Mouse (Mus musculus): ENCODE measurements around the gene Grik2.
"Not testable (repeated sequence)": the region's sequence is repeated elsewhere in the genome, so short reads cannot be mapped to it uniquely, and the experiment has no call there.

Gene Grik2

DNA sequence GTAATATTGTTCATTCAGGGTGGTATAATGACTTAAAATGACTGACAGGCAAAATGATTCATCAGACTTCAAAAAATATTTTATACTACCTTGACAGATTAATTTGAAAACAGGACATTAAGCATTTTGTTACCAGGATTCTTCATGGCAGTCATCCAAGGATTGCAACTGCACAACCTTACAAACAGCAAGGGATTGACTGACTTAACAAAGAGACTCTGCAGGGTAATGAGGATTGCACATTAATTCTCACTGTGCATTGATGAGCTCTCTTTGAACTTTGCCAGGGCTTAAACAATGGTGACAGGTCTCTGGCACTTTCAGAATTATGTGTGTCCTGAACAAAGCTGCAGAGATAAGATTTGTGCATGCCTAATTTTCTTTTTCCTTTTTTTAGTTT, 466.2 kb downstream of the Grik2 start:
- DNase-seq (ENCODE audit: low spot score): no peak

DNA sequence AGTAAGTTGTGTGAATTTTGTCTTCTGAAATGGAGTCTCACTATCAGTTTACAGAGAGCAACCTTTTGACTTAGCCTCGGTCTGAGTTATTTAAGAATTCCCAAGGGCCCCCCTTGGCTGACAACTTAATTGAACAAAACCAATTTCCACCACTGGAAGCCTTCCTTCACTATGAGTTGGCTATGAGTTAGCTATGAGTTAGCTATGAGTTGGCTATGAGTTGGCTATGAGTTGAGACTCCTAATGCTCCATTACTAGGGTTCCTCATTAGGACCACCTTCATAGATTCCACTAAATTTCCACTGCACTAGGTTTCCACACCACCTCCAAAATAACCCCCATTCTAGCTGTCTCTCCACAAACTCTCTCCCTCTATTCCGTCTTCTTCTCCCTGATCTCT, 468.7 kb downstream of the Grik2 start:
- no peak for DNase-seq (ENCODE audit: low spot score)

DNA sequence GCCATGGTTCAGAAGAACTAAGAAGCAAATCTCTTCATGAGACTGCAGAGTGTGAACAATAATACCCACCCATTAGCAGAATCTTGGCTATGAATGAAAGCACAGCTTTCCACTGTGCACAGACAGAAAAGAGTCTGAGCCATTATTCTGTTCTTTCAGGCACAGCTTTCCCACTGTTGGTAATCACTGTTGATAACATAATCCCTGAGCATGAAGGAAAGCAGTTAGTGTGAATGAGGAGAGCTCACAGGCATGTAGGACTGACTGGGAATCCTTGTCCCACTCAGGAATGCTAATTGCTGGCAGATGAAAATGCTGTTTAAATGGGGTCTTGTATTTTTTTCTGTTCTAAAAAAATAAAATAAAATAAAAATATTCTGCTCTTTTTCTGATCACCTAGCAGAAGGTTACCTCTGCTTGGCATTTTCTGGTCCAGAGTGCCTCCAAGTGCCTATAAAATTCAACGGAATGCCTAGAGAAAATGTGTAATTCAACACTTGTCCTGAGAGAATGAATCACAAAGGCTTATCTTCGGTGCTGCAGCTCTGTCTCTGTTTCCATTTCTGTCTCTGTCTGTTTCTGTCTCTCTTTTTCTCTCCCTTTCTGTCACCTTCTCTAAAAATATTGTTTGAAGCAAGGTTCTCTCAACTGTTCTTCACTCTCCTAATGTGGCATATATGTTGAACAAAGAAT, 532.2 kb downstream of the Grik2 start:
- no peak for DNase-seq (ENCODE audit: low spot score)

DNA sequence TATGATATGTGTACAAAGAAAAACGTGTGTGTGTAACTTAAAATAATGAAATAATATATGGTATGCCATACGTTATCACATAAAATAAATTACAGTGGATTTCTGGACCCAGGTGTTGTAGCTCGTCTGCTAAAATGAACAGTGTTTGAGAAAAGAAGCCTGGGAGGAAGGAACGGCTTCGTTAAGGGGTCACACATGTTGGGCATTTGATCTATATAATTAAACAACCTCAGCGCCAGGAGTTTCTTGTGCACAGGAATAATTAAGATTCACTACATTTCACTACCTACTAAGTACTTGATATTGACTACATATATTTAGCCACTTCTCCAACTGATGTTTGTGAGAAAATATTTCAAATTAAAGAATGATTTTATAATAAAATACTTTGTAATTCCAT, 551.2 kb downstream of the Grik2 start:
- not testable (repeated sequence) for DNase-seq (ENCODE audit: low spot score)

DNA sequence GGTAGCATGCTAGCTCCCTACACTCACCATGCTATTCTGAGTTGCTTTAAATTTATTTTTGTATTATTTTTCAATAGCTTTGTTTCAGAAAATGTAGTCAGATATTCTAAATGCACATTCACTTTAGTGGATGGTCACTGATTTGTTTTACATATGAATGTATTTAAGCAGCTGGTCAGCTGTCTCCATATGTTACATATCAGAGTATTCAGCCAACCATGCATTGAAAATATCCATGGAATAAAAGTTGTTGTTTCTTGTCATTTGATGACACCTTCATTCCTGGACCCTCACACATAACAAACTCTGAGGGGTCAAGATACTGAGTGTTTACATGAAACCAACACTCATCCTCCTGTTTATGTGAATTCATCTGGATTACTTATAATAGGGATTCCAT, 551.7 kb downstream of the Grik2 start:
- not testable (repeated sequence) for DNase-seq (ENCODE audit: low spot score)

DNA sequence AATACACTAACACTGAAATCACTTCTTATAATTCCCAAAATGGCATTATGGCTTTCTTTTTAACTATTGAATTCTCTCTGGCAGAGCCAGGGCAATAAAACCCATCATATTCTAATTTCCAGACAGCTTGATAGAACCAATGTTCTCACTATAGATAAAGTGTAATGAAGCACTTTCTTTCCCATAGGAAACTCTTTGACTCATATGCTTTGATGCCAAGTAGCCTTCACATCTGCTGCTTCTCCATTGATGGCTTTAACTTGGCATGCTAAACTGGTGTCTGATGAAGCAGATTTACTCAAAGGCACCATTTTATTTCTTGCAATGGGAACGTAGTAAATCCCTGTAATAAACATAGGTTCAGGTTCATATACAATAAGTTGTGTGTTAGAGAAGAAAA, 568.5 kb downstream of the Grik2 start:
- no peak for DNase-seq (ENCODE audit: low spot score)

DNA sequence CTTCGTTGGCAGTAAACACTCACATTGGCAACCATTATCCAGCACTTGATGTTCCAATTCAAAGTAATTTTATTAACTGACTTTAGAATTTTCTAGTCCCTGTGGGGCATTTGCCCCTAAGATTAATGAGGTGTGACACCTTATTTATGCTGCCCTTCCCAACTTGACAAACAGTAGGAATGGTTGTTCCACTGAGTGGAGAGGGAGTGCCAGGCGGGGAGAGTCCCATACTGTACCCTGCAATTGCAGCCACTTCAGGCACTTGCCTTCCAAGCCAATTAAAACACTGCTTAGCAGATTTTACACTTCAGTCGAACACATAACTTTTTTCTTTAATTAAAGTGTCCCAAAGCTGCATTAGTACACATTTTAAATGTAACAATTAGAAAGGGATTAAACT, 568.9 kb downstream of the Grik2 start:
- no peak for DNase-seq (ENCODE audit: low spot score)

DNA sequence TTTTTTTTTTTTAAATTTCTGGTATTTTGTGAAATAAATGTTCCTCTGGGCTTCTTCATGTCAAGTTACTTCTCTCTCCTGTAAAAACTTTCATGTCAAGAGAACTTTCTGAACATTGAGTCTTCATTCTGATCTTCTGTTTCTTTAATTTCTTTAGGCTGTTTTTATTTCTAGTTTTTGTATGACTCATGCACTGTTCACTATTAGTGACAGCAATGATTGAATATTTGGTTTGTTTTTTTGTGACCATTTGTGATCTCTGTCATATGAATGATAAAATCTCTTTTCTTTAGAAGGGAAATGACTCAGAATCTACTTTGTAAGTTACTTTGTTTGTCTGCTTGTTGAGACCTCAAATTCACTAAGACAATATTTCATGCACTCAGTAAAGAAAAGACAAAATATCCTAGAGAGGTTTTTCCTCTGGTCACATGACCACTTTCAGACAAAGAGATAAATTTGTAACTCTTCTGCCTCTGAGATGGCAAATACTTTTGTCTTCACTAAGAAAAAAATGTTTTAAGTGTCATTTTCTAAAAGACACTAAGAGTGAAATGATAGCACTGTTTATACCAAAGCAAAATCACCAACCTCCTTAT, 596.7 kb downstream of the Grik2 start:
- no peak for DNase-seq (ENCODE audit: low spot score)

DNA sequence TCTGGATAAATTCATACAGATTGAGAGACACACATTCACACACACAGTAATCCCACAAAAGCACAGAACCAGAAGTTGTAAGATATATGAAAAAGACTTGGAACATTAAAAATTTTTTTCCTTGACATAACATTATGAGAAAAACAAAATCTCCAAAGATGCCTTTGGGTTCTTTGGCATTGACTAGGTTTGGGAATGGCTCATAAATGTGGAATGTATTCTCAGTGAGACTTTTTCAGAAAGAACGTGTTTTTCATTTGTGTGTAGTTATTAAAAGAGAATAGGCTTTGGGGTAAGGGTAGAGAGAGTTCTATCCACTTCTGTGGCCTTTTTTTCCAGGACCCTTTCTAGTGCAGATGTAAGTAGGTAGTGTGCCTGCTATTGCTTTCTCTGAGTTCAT, 597.3 kb downstream of the Grik2 start:
- DNase-seq (ENCODE audit: low spot score): no peak

DNA sequence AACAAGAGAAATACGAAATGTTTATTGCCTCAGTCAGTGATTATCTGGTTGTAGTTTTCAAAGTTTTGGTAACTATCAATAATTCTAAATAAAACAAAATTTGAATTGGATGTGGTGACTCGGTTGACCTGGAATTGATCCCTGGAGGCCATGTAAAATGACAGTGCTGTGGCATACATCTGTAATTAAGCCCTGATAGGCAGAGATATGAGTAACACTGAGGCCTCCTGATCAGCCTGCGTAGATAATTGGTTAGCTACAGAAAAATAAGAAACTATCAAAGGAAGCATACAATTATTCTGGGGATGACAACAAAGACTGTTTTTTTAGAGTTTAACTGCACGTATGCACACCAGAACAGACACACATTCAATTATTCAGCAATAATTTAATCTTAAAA, 634.4 kb downstream of the Grik2 start:
- no peak for DNase-seq (ENCODE audit: low spot score)

DNA sequence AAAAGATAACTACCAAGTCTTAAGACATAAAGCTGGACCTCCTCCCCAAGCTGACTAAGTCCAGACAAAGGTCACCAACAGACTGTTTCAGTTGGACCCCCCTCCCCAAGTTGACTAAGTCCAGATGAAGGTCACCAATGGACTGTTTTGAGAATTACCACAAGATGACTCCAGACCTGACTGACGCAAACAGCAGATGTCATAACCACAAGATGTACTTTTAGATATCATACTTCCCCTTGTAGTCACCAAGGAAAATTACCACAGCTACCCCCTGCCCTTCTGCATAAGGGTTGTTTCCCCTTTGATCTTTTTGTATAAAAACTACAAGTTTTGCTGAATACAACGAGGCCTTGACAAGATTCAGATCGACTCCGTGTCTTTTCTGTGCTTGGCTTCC, 637.1 kb downstream of the Grik2 start:
- DNase-seq (ENCODE audit: low spot score): not testable (repeated sequence)

DNA sequence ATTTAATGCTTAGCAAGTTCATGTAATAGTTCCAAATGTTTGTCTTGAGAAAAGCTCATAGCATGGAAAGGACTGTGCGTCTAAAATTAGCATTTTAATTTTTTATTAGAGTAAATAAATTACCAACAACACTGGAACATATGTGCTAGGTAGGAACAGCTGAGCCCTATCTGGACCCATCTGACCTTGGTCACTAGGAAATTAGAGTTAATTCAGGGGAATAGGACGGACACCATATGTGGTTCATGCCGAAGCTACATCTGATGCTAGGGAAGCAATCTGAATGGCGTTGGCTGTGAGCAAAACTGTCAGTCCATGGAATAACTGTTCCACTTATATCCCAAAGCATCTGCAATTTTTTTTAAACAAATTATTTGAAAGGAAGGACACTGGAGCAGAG, 638.9 kb downstream of the Grik2 start:
- DNase-seq (ENCODE audit: low spot score): no peak

DNA sequence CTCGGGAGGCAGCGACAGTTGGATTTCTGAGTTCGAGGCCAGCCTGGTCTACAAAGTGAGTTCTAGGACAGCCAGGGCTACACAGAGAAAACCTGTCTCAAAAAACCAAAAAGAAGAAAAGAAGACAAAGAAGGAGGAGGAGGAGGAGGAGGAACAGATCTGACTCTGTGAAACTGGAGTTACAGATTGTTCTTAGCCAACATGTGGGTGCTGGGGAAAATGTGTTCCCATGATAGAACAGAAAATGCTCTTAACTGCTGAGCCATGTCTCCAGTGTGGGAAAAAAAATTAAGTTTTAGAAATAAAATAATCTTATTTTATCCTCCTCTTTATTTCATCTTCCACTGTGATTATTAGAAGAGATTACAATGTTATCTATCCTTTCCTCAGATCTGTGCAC, 645.9 kb downstream of the Grik2 start:
- no peak for DNase-seq (ENCODE audit: low spot score)

DNA sequence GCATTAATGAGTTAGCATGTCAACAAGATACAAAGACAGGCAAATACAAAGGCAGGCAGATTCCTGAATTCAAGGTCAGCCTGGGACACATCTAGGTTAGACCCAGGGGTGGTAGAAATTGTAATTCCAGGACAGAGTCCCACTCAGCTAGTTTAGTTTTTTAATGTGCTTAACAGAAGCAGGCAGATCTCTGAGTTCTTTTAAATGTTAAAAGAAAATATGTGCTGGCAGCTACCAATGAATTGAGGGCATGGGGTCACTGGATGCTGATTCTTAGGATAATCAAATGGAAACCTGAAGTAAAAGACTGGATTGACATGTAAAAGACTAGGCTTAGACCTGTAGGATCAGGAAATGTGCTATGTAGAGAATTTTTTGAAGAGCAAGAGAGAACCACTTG, 651.8 kb downstream of the Grik2 start:
- DNase-seq (ENCODE audit: low spot score): no peak

DNA sequence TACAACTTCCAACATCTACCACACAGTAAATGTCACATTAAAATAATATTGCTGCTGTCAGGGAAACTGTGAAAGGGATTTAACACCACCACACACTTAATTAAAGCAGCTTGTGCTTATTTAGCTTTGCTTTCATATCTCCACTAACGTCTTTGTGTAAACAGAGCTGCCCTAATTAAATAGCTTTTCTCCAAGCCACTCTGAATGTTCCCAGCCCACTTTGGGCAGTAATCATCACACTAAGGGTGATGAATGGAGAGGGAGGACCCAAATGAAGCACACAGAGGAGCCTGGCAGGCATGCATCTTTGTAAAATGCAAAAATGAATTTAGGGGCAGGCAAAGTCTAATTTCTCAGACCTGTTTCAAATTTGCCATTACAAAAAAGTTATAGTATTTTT, 657.3 kb downstream of the Grik2 start:
- no peak for DNase-seq (ENCODE audit: low spot score)

DNA sequence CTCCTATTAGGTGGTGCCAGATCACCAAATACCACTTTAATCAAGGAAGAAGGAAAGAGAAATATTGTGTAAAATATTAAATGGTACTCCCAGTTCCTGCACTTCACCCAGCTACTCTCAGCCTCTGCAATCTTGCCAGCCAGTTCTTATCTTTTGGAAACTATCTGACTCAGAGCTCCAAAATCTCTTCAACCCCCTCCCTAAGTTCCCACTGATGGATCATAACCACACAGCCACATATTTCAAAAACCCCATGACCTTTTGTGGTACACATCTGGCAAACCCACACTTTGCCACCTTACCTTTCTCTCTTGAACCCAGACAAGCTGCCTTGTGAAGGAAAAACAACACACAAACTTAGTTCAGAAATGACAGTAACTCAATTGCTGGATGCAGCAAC, 738.2 kb downstream of the Grik2 start:
- DNase-seq (ENCODE audit: low spot score): no peak

DNA sequence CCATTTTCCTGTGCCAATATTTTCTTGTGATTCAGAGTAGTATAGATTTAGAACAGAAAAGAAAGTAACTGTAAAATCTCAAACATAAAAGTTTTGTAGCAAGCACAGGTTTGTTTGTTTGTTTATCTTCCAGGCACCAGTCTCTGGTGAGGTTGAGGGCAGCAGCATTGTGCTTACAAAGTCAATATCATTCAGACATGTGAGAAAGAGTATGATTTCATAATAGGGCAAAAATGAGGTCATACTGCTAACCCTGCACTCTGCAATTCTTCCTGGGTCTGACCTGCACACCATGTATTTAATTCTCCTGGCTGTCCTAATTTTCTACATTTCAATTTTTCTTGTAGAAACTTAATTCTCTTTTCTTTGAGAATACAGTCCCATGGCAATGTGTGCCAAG, 739.2 kb downstream of the Grik2 start:
- DNase-seq (ENCODE audit: low spot score): no peak

All from testis, postnatal 14 days (tissue).